Mouse (Mus musculus) heart, adult 2 months (tissue): Measurements from ENCODE around the gene Cacna1h. TPM values are rescaled to one million over a fixed set of nuclear protein-coding genes. Genes with fewer than 3 reads are reported as not detected.

Source experiments
- DNase-seq, 2 experiments: peaks; one replicate each; pipeline ENCODE4 v3.0.0; 2021
- H3K27ac ChIP-seq: fragments of 200-600 bp; 2 replicates; pipeline ENCODE4 v1.8.1; 2022
- H3K27me3 ChIP-seq: fragments of 200-500 bp; 2 replicates; pipeline ENCODE4 v1.6.1; 2012; ENCODE audit warnings: mild to moderate bottlenecking, low read length, inconsistent platforms, mixed read lengths; ENCODE audit not compliant: control insufficient read depth, insufficient read depth
- H3K36me3 ChIP-seq: fragments of 200-500 bp; 2 replicates; pipeline ENCODE4 v1.6.1; 2012; ENCODE audit warnings: low read length, inconsistent platforms; ENCODE audit not compliant: control insufficient read depth, insufficient read depth
- H3K4me1 ChIP-seq: fragments of 200-500 bp; 2 replicates; pipeline ENCODE4 v1.6.1; 2011; ENCODE audit warnings: low read length; ENCODE audit not compliant: control insufficient read depth, insufficient read depth
- H3K4me3 ChIP-seq: fragments of 200-600 bp; 2 replicates; pipeline ENCODE4 v1.8.1; 2022
- H3K79me2 ChIP-seq: fragments of 200-500 bp; replicated peaks from 2 replicates; pipeline ENCODE4 v1.6.1; 2012; ENCODE audit warnings: mild to moderate bottlenecking, inconsistent platforms, low read length, moderate library complexity, mixed read lengths; ENCODE audit not compliant: control insufficient read depth, insufficient read depth
- H3K9ac ChIP-seq: fragments of 200-500 bp; 2 replicates; pipeline ENCODE4 v1.6.1; 2012; ENCODE audit warnings: low read depth, mild to moderate bottlenecking, control low read depth, inconsistent platforms, low read length, mixed read lengths
- CTCF ChIP-seq: fragments of 200-600 bp; IDR thresholded peaks from 2 replicates; pipeline ENCODE4 v1.8.1; 2022; ENCODE audit warnings: antibody characterized with exemption, mild to moderate bottlenecking, moderate library complexity
- EP300 ChIP-seq: fragments of 200-500 bp; IDR thresholded peaks from 2 replicates; pipeline ENCODE4 v1.6.1; 2011; ENCODE audit warnings: low read depth, low read length, control low read depth; ENCODE audit not compliant: insufficient read depth
- POLR2A ChIP-seq: fragments of 200-500 bp; IDR thresholded peaks from 2 replicates; pipeline ENCODE4 v1.6.1; 2011; ENCODE audit warnings: mild to moderate bottlenecking, low read depth, low read length, control low read depth; ENCODE audit not compliant: insufficient read depth
- WGBS: fragments of 180-500 bp; shearing (Covaris S2); methylation state at CpG from one replicate; pipeline ENCODE4 v1.1.7; 2018; 5-methylcytosine and 5-hydroxymethylcytosine counted together
- intact Hi-C: fragments of 180-260 bp; cut with DNase I; formaldehyde crosslinking; loops from one replicate; pipeline ENCODE4 v1.15.1; 2025
- polyA plus RNA-seq: library from polyadenylated mRNA; depleted of rRNA; stranded (reverse); fragments of >200 nt; gene quantifications from 2 replicates; pipeline ENCODE4 v1.2.3, GENCODE M21; 2012
- total RNA-seq, 2 experiments: library from RNA; stranded (reverse); gene quantifications; 2 replicates each; pipeline ENCODE4 v1.2.3; 2021

The Cacna1h gene
- total and polyA plus RNA-seq, 3 experiments, result 4.5 to 20.4 (median 5.5) TPM

GRCm38 (mm10) chr17:25474330-25475077 lies 40.9 kb upstream of the Cacna1h start:
- DNase-seq, result peak; percentile 35 to 40
- H3K27me3 ChIP-seq, result no peaks in the 10 kb centered on the region
- no peaks in the 10 kb centered on the region for H3K36me3 ChIP-seq
- 3% methylated on average over 38 of the region's 38 CpGs for WGBS
- no peaks in the 10 kb centered on the region for H3K79me2 ChIP-seq
- H3K4me3 ChIP-seq, result peak overlapping the region; percentile 48
- no peak overlapping the region for H3K9ac ChIP-seq
- no peak overlapping the region for H3K27ac ChIP-seq
- TF ChIP-seq CTCF (peak; percentile 64), EP300 (no peak), POLR2A (no peak)
- no peaks in the 10 kb centered on the region for H3K4me1 ChIP-seq
- intact Hi-C loops, result loop anchor here (1.0 to 5.0 kb wide), 2 partner anchors 33 to 328 kb away; no protein-coding TSS in a partner anchor

- Histone ChIP-seq H3K4me3 (no peak overlapping the region), H3K4me1 (no peaks in the 10 kb centered on the region), H3K79me2 (no peaks in the 10 kb centered on the region), H3K9ac (no peak overlapping the region), H3K27me3 (no peaks in the 10 kb centered on the region), H3K36me3 (no peaks in the 10 kb centered on the region), H3K27ac (no peak overlapping the region)
- intact Hi-C loops, result no loop called here
- 42% methylated on average over 14 of the region's 14 CpGs for WGBS
- no peak for TF ChIP-seq CTCF
- TF ChIP-seq POLR2A, result no peak
- no peak for TF ChIP-seq EP300
- DNase-seq, result no peak
Observed at GRCm38 (mm10) chr17:25472044-25472443, 38.5 kb upstream of the Cacna1h start.

- intact Hi-C loops, result no loop called here
- H3K27ac ChIP-seq, result no peak overlapping the region
- H3K4me3 ChIP-seq, result no peak overlapping the region
- H3K27me3 ChIP-seq, result no peaks in the 10 kb centered on the region
- WGBS, result 35% methylated on average over 8 of the region's 8 CpGs
- H3K79me2 ChIP-seq, result no peaks in the 10 kb centered on the region
- H3K9ac ChIP-seq, result no peak overlapping the region
- no peaks in the 10 kb centered on the region for H3K36me3 ChIP-seq
- peak in 1 of 2 experiments; percentile 23 for DNase-seq
- H3K4me1 ChIP-seq, result no peaks in the 10 kb centered on the region
- TF ChIP-seq POLR2A (no peak), CTCF (no peak), EP300 (no peak)
Observed at GRCm38 (mm10) chr17:25471418-25471817, 37.8 kb upstream of the Cacna1h start.

GRCm38 (mm10) chr17:25469798-25470197 lies 36.2 kb upstream of the Cacna1h start:
- H3K27me3 ChIP-seq, result no peaks in the 10 kb centered on the region
- no peaks in the 10 kb centered on the region for H3K4me1 ChIP-seq
- TF ChIP-seq EP300 (peak; percentile 83), POLR2A (no peak), CTCF (peak; percentile 81)
- no peak overlapping the region for H3K4me3 ChIP-seq
- no peaks in the 10 kb centered on the region for H3K79me2 ChIP-seq
- no peak overlapping the region for H3K9ac ChIP-seq
- WGBS, result 20% methylated on average over 7 of the region's 8 CpGs
- intact Hi-C loops, result loop anchor here (1.0 kb wide), 2 partner anchors 71 to 135 kb away; no protein-coding TSS in a partner anchor
- no peaks in the 10 kb centered on the region for H3K36me3 ChIP-seq
- DNase-seq, result peak; percentile 41 to 64
- no peak overlapping the region for H3K27ac ChIP-seq

GRCm38 (mm10) chr17:25468301-25468700 lies 34.7 kb upstream of the Cacna1h start:
- Histone ChIP-seq H3K4me3 (no peak overlapping the region), H3K79me2 (no peaks in the 10 kb centered on the region), H3K36me3 (no peaks in the 10 kb centered on the region), H3K27me3 (no peaks in the 10 kb centered on the region), H3K9ac (no peak overlapping the region), H3K4me1 (no peaks in the 10 kb centered on the region), H3K27ac (no peak overlapping the region)
- 43% methylated on average over 6 of the region's 6 CpGs for WGBS
- peak in 1 of 2 experiments; percentile 23 for DNase-seq
- TF ChIP-seq POLR2A, result no peak
- TF ChIP-seq EP300, result no peak
- TF ChIP-seq CTCF, result no peak
- intact Hi-C loops, result no loop called here

- H3K27ac ChIP-seq, result no peak overlapping the region
- peak; percentile 46; the same call in 1 of the 2 replicates for TF ChIP-seq EP300
- TF ChIP-seq POLR2A, result no peak
Observed at GRCm38 (mm10) chr17:25467781-25468180, 34.2 kb upstream of the Cacna1h start.

More at GRCm38 (mm10) chr17:25467781-25468180, 34.2 kb upstream of the Cacna1h start:
- no peak overlapping the region for H3K4me3 ChIP-seq
- no peaks in the 10 kb centered on the region for H3K36me3 ChIP-seq
- peak in 1 of 2 experiments; percentile 32 for DNase-seq
- no peaks in the 10 kb centered on the region for H3K79me2 ChIP-seq
- no peak overlapping the region for H3K9ac ChIP-seq
- no peaks in the 10 kb centered on the region for H3K4me1 ChIP-seq
- intact Hi-C loops, result no loop called here
- no peaks in the 10 kb centered on the region for H3K27me3 ChIP-seq
- 17% methylated on average over 6 of the region's 6 CpGs for WGBS
